Mouse (Mus musculus) neural tube, embryonic 10.5 days (tissue): ENCODE data around the gene Ankrd44.

Source experiments
- DNase-seq: peaks from one replicate; pipeline ENCODE4 v3.0.0-alpha.2; 2017; ENCODE audit warnings: low spot score; ENCODE audit errors: extremely low spot score

Ankrd44 gene

GRCm38 (mm10) chr1:54847238-54847637 is 78.9 kb downstream of the Ankrd44 start:
- no peak for DNase-seq

- no peak for DNase-seq
These were observed 79.7 kb downstream of the Ankrd44 start for GRCm38 (mm10) chr1:54846346-54847000.

- no peak for DNase-seq
These were observed 81.8 kb downstream of the Ankrd44 start for GRCm38 (mm10) chr1:54844361-54844760.

GRCm38 (mm10) chr1:54842765-54843461 is 83.3 kb downstream of the Ankrd44 start:
- DNase-seq, result no peak

- no peak for DNase-seq
These were observed 84.4 kb downstream of the Ankrd44 start for GRCm38 (mm10) chr1:54841788-54842187.

- DNase-seq, result no peak
These were observed 86.1 kb downstream of the Ankrd44 start for GRCm38 (mm10) chr1:54840040-54840439.

GRCm38 (mm10) chr1:54838486-54838805 is 87.7 kb downstream of the Ankrd44 start:
- DNase-seq, result no peak

- no peak for DNase-seq
These were observed 88.3 kb downstream of the Ankrd44 start for GRCm38 (mm10) chr1:54837721-54838485.

GRCm38 (mm10) chr1:54835661-54836205 is 90.5 kb downstream of the Ankrd44 start:
- no peak for DNase-seq

GRCm38 (mm10) chr1:54833221-54833620 is 93.0 kb downstream of the Ankrd44 start:
- DNase-seq, result no peak

GRCm38 (mm10) chr1:54832765-54833164 is 93.4 kb downstream of the Ankrd44 start:
- no peak for DNase-seq

GRCm38 (mm10) chr1:54830223-54830622 is 96.0 kb downstream of the Ankrd44 start:
- no peak for DNase-seq

GRCm38 (mm10) chr1:54829681-54830213 is 96.4 kb downstream of the Ankrd44 start:
- DNase-seq, result no peak

GRCm38 (mm10) chr1:54827827-54828226 is 98.4 kb downstream of the Ankrd44 start:
- DNase-seq, result no peak

- no peak for DNase-seq
These were observed 98.8 kb downstream of the Ankrd44 start for GRCm38 (mm10) chr1:54827351-54827750.

- DNase-seq, result no peak
These were observed 99.7 kb downstream of the Ankrd44 start for GRCm38 (mm10) chr1:54826426-54826986.

- no peak for DNase-seq
These were observed 100.3 kb downstream of the Ankrd44 start for GRCm38 (mm10) chr1:54825718-54826425.

- DNase-seq, result no peak
These were observed 101.9 kb downstream of the Ankrd44 start for GRCm38 (mm10) chr1:54824106-54824808.

GRCm38 (mm10) chr1:54821797-54822196 is 104.4 kb downstream of the Ankrd44 start:
- DNase-seq, result no peak

GRCm38 (mm10) chr1:54815206-54815855 is 110.9 kb downstream of the Ankrd44 start:
- no peak for DNase-seq
